Mouse (Mus musculus): Measurements from ENCODE around the gene Kntc1.

DNA sequence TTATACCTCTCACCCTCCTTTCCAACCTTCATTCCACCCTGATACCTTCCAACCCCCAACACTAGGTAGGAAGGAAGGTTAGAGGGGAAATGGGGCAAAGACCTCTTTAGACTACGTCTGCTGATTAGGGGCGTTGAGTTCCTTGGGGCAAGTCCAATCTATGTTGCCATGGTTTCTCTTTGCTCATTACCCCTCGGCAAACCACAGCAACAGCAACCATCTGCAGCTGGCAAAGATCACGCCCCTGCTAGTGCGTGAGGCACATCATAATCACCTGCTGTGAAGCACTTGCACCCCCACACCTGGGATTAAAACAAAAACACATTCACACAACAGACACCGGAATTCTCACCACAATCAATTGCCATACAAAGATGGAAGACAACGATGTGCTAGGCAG lies 73.2 kb downstream of the Kntc1 start:
- TF ChIP-seq GATA1 (IDR thresholded peaks at IDR 0.05; ENCODE audit: low read length) (no peak), TAL1 (IDR thresholded peaks at IDR 0.05; ENCODE audit: low read length) (no peak)

All from erythroblast, embryonic 14.5 days (primary cell).